Mouse (Mus musculus) spleen, adult 2 months (tissue): ENCODE measurements at regions not wholly inside any gene's neighbourhood (a gene's known extent, or its start where the extent isn't known, plus 50 kb on each side); places are given as distances from the start of the nearest gene placed in this dataset.

Experiments used
- CTCF ChIP-seq: fragments of 200-500 bp; IDR thresholded peaks from 2 replicates; pipeline ENCODE4 v1.5.1; 2011; ENCODE audit warnings: mild to moderate bottlenecking, inconsistent platforms; ENCODE audit not compliant: insufficient read depth, insufficient read length, insufficient replicate concordance; ENCODE audit errors: extremely low read depth
- POLR2A ChIP-seq: fragments of 200-500 bp; IDR thresholded peaks from 2 replicates; pipeline ENCODE4 v1.6.1; 2011; ENCODE audit warnings: low read depth, low read length, inconsistent platforms

DNA sequence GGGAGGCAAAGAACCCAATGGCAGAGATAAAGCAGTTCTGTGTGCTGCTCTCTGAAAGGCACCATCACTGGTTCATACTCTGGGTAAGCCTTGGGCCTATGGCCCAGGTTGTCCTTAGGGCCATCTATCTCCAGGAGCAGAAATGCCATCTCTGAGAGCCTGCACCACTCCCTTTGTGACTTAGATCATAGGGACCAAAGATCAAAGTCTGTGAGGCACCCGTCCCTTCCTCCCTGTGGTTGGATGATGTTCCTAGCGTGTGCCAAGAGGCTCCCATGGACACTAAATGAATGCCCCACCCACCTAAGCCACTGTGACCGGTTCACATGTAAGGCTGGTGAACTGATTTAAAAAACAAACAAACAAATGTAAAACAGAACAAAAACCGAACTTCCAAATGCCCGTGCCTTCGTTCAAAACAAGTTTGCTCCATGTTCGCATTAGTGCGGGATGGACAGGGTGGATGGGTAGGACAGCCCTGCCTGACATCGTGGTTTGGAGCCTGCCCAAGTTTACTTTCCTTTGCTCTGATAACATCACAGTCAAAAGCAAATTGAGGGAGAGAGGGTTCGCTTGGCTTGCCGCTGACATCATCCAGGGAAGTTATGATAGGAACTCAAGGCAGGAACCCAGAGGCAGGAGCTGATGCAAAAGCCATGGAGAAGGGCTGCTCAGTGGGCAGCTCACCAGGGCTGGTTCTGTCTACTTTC is 418.6 kb downstream of the Med13l start:
- TF ChIP-seq POLR2A (no peak), CTCF (no peak)
